11 mouse cellular contexts compared by ENCODE assay signal in the genomic region with DNA sequence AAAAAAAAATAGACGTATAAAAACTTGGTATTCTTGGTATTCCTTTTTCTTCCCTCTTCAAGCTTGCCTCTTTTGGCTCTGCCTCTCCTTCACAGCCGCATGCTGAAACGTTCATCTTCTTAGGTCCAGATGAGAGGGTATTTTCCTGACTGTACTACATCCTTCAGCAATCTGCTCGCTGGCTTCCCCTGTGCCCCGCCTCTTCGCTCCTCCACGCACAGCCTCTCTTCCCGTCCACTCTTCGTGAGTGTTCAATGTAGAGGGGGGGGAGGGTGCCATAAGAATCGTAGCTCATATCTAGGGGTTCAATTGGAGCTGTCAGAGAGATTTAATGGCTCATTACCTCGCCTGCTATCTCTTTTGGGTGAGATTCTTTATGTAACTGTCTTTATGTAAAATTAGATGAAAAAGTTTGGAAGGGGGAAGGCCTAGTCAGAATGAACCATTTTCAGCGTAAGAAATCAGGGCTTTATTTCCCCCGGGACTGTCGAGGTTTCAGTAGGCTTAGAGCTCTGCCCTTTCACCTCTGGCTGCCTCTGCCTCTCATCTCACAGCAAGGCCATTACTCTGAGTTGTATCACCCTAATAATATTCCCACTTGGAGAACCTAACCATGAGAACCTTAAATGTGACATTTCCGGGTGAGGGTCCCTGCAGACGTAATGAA.
DNase-seq lines count a peak whose midpoint lies in the region; ATAC-seq and TF ChIP-seq lines count a peak whose summit lies in the region.
"Had no signal": no experiment of that assay in that cellular context is flagged by ENCODE, and none has a peak within 500 bp of the region (broad histone marks: within the 10 kb centered on the region; RNA-seq: fewer than 3 reads in every experiment).

No protein-coding gene starts in this region.

- DNase-seq in kidney, postnatal 0 days (ENCODE audit: low spot score), result peak; percentile 24
- no peak for DNase-seq in kidney, adult 18-20 months
- DNase-seq in embryonic facial prominence, embryonic 14.5 days (ENCODE audit: low spot score), result peak; percentile 62
- peak; percentile 30 for DNase-seq in hindbrain, postnatal 0 days (ENCODE audit: low spot score)
- no peak for DNase-seq in liver
- no peak for DNase-seq in gastrocnemius, postnatal 14 days
- DNase-seq: kidney, postnatal 10 days had no signal

- H3K36me3 ChIP-seq in kidney, postnatal 0 days (ENCODE audit: insufficient read depth, low read length), result no peaks in the 10 kb centered on the region
- H3K36me3 ChIP-seq in embryonic facial prominence, embryonic 14.5 days (ENCODE audit: control insufficient read depth, insufficient read depth, low read length), result no peaks in the 10 kb centered on the region
- H3K36me3 ChIP-seq in hindbrain, postnatal 0 days (ENCODE audit: insufficient read depth, low read length), result no peaks in the 10 kb centered on the region
- no peaks in the 10 kb centered on the region for H3K36me3 ChIP-seq in neural tube, embryonic 12.5 days
- H3K36me3 ChIP-seq: liver, embryonic 15.5 days had no signal

- 40% methylated on average over 16 of the region's 16 CpGs for WGBS in kidney, postnatal 0 days
- 28% methylated on average over 16 of the region's 16 CpGs for WGBS in embryonic facial prominence, embryonic 14.5 days
- whole genome bisulfite sequencing in hindbrain, postnatal 0 days, result 34% methylated on average over 16 of the region's 16 CpGs
- WGBS in neural tube, embryonic 12.5 days, result 31% methylated on average over 16 of the region's 16 CpGs

- no peak overlapping the region for H3K9ac ChIP-seq in kidney, postnatal 0 days (ENCODE audit: low read depth, low read length)
- H3K9ac ChIP-seq in embryonic facial prominence, embryonic 14.5 days (ENCODE audit: low read depth, low read length), result no peak overlapping the region
- H3K9ac ChIP-seq in hindbrain, postnatal 0 days (replicated peaks; ENCODE audit: low read length), result no peak overlapping the region
- no peak overlapping the region for H3K9ac ChIP-seq in neural tube, embryonic 12.5 days
- H3K9ac ChIP-seq: liver, embryonic 15.5 days had no signal

- no peak for ATAC-seq in kidney, postnatal 0 days (replicated peaks; ENCODE audit: low FRiP score, low read depth)
- no peak for ATAC-seq in embryonic facial prominence, embryonic 14.5 days (ENCODE audit: low read depth)
- ATAC-seq in hindbrain, postnatal 0 days, result no peak
- ATAC-seq in neural tube, embryonic 12.5 days (ENCODE audit: low FRiP score, low read depth), result peak; percentile 45; the same call in 1 of the 2 replicates

- intact Hi-C loops in gastrocnemius, postnatal 14 days (cut with DNase I; ENCODE audit: low total_unique reads), result no loop called here

- no peak overlapping the region for H3K4me3 ChIP-seq in kidney, postnatal 0 days (replicated peaks; ENCODE audit: low read depth, low read length)
- H3K4me3 ChIP-seq in embryonic facial prominence, embryonic 14.5 days (ENCODE audit: low read depth, low read length), result no peak overlapping the region
- H3K4me3 ChIP-seq in hindbrain, postnatal 0 days (ENCODE audit: low read length), result no peak overlapping the region
- H3K4me3 ChIP-seq in neural tube, embryonic 12.5 days, result no peak overlapping the region
- H3K4me3 ChIP-seq: erythroblast, embryonic 14.5 days; left cerebral cortex, adult 2 months; liver, embryonic 15.5 days had no signal

- H3K27ac ChIP-seq in kidney, postnatal 0 days, result no peak overlapping the region
- no peak overlapping the region for H3K27ac ChIP-seq in embryonic facial prominence, embryonic 14.5 days (replicated peaks; ENCODE audit: low read depth, low read length)
- no peak overlapping the region for H3K27ac ChIP-seq in hindbrain, postnatal 0 days
- no peak overlapping the region for H3K27ac ChIP-seq in neural tube, embryonic 12.5 days
- H3K27ac ChIP-seq: left cerebral cortex, adult 2 months; liver, embryonic 15.5 days had no signal

- no peaks in the 10 kb centered on the region for H3K27me3 ChIP-seq in kidney, postnatal 0 days (ENCODE audit: insufficient read depth, low read length)
- H3K27me3 ChIP-seq in embryonic facial prominence, embryonic 14.5 days (replicated peaks; ENCODE audit: control insufficient read depth, insufficient read depth, low read length), result no peaks in the 10 kb centered on the region
- H3K27me3 ChIP-seq in hindbrain, postnatal 0 days (ENCODE audit: insufficient read depth, low read length), result no peaks in the 10 kb centered on the region
- H3K27me3 ChIP-seq in neural tube, embryonic 12.5 days (replicated peaks), result no peaks in the 10 kb centered on the region
- H3K27me3 ChIP-seq: liver, embryonic 15.5 days had no signal

- H3K4me2 ChIP-seq in kidney, postnatal 0 days (ENCODE audit: low read length), result no peak overlapping the region
- H3K4me2 ChIP-seq in embryonic facial prominence, embryonic 14.5 days (ENCODE audit: low read depth, low read length), result peak overlapping the region; percentile 1; the same call in 1 of the 2 replicates
- H3K4me2 ChIP-seq in hindbrain, postnatal 0 days (ENCODE audit: low read depth, low read length), result no peak overlapping the region
- peak overlapping the region; percentile 25; the same call in 1 of the 2 replicates for H3K4me2 ChIP-seq in neural tube, embryonic 12.5 days (replicated peaks)
- H3K4me2 ChIP-seq: liver, embryonic 15.5 days had no signal

- TF ChIP-seq CTCF in kidney, postnatal 0 days (IDR thresholded peaks at IDR 0.05; ENCODE audit: low read depth), result no peak
- no peak for TF ChIP-seq CTCF in hindbrain, postnatal 0 days (IDR thresholded peaks at IDR 0.05; ENCODE audit: low read depth)

- H3K4me1 ChIP-seq in kidney, postnatal 0 days (replicated peaks; ENCODE audit: insufficient read depth, low read length), result no peaks in the 10 kb centered on the region
- H3K4me1 ChIP-seq in embryonic facial prominence, embryonic 14.5 days (ENCODE audit: control insufficient read depth, insufficient read depth, low read length), result peaks cover 6% of the 10 kb centered on the region; the same call in 1 of the 2 replicates
- H3K4me1 ChIP-seq in hindbrain, postnatal 0 days (ENCODE audit: insufficient read depth, low read length), result no peaks in the 10 kb centered on the region
- peaks cover 7% of the 10 kb centered on the region; the same call in 1 of the 2 replicates for H3K4me1 ChIP-seq in neural tube, embryonic 12.5 days
- H3K4me1 ChIP-seq: liver, embryonic 15.5 days had no signal

- no peaks in the 10 kb centered on the region for H3K9me3 ChIP-seq in kidney, postnatal 0 days (replicated peaks; ENCODE audit: low read length)
- H3K9me3 ChIP-seq in embryonic facial prominence, embryonic 14.5 days (ENCODE audit: control insufficient read depth, low read length), result no peaks in the 10 kb centered on the region
- H3K9me3 ChIP-seq in hindbrain, postnatal 0 days (ENCODE audit: low read length), result no peaks in the 10 kb centered on the region
- H3K9me3 ChIP-seq in neural tube, embryonic 12.5 days, result no peaks in the 10 kb centered on the region
- H3K9me3 ChIP-seq: liver, embryonic 15.5 days had no signal

Comparison
In these comparisons a context has a peak if more than half of its experiments do, and no peak if none do; other contexts are left out.
1. DNase-seq: peak in kidney, postnatal 0 days (single experiment), embryonic facial prominence, embryonic 14.5 days (single experiment) and hindbrain, postnatal 0 days (single experiment); none in kidney, adult 18-20 months (single experiment), liver (single experiment) and gastrocnemius, postnatal 14 days (single experiment).
2. H3K4me2 ChIP-seq: peak in embryonic facial prominence, embryonic 14.5 days (single experiment) and neural tube, embryonic 12.5 days (single experiment); none in kidney, postnatal 0 days (single experiment) and hindbrain, postnatal 0 days (single experiment).